Mouse (Mus musculus) kidney, postnatal 25 days (tissue): ENCODE results near the gene Ssxb3.
"Not testable (repeated sequence)": the region's sequence is repeated elsewhere in the genome, so short reads cannot be mapped to it uniquely, and the experiment has no call there.

Experiments used
- DNase-seq, 2 experiments: peaks; one replicate each; pipeline ENCODE4 v3.0.0; 2021; ENCODE audit warnings: mixed read lengths in 2 of 2

The Ssxb3 gene

GRCm38 (mm10) chrX:8591716-8592115 lies at the start of gene Ssxb3:
Gene Ssxb3, minus strand, starts transcription at chrX:8591816.
- DNase-seq: not testable (repeated sequence)

GRCm38 (mm10) chrX:8548155-8548554 lies 43.5 kb downstream of the Ssxb3 start, which contains the start of gene Ssxb6:
Gene Ssxb6, minus strand, starts transcription at chrX:8548255.
- not testable (repeated sequence) for DNase-seq
